Mouse (Mus musculus) limb, embryonic 14.5 days (tissue): Measurements from ENCODE around the gene E130309D02Rik. TPM values are rescaled to one million over a fixed set of nuclear protein-coding genes. Genes with fewer than 3 reads are reported as not detected.

ENCODE experiments used
- ATAC-seq: fragments of 200-750 bp; cut with Nextera tagmentation; 2 replicates; pipeline ENCODE4 v1.8.0; 2017; ENCODE audit warnings: low read depth, moderate number of reproducible peaks, moderate TSS enrichment; ENCODE audit not compliant: low FRiP score
- DNase-seq: peaks from one replicate; pipeline ENCODE4 v3.0.0-alpha.2; 2015; ENCODE audit warnings: low spot score
- H3K27ac ChIP-seq: fragments of 300-500 bp; sonication (generic); replicated peaks from 2 replicates; pipeline ENCODE4 v1.5.1; 2014; ENCODE audit warnings: low read depth, mild to moderate bottlenecking, low read length, moderate library complexity, mixed read lengths
- H3K27me3 ChIP-seq: fragments of 300-500 bp; sonication (generic); 2 replicates; pipeline ENCODE4 v1.6.1; 2014; ENCODE audit warnings: low read length, mixed read lengths; ENCODE audit not compliant: control insufficient read depth, insufficient read depth
- H3K36me3 ChIP-seq: fragments of 300-500 bp; sonication (generic); 2 replicates; pipeline ENCODE4 v1.6.1; 2014; ENCODE audit warnings: mild to moderate bottlenecking, low read length, moderate library complexity, mixed read lengths; ENCODE audit not compliant: control insufficient read depth, insufficient read depth
- H3K4me1 ChIP-seq: fragments of 300-500 bp; sonication (generic); 2 replicates; pipeline ENCODE4 v1.6.1; 2014; ENCODE audit warnings: antibody characterized with exemption, low read length, mixed read lengths; ENCODE audit not compliant: control insufficient read depth, insufficient read depth
- H3K4me2 ChIP-seq: fragments of 300-500 bp; sonication (generic); replicated peaks from 2 replicates; pipeline ENCODE4 v1.6.1; 2014; ENCODE audit warnings: low read depth, mild to moderate bottlenecking, low read length, moderate library complexity; ENCODE audit not compliant: severe bottlenecking
- H3K4me3 ChIP-seq: fragments of 300-500 bp; sonication (generic); replicated peaks from 2 replicates; pipeline ENCODE4 v1.5.1; 2014; ENCODE audit warnings: low read length
- H3K9ac ChIP-seq: fragments of 300-500 bp; sonication (generic); 2 replicates; pipeline ENCODE4 v1.6.1; 2014; ENCODE audit warnings: mild to moderate bottlenecking, low read depth, low read length, moderate library complexity; ENCODE audit not compliant: severe bottlenecking
- H3K9me3 ChIP-seq: fragments of 300-500 bp; sonication (generic); 2 replicates; pipeline ENCODE4 v1.6.1; 2016; ENCODE audit warnings: low read length; ENCODE audit not compliant: control insufficient read depth
- POLR2A ChIP-seq: fragments of 200-500 bp; IDR thresholded peaks from 2 replicates; pipeline ENCODE4 v1.8.0; 2012; ENCODE audit warnings: inconsistent platforms, mild to moderate bottlenecking, moderate library complexity, borderline replicate concordance; ENCODE audit not compliant: insufficient read depth, insufficient read length; ENCODE audit errors: extremely low read depth
- WGBS: fragments of 180-500 bp; shearing (Covaris S2); extraction: QIAGEN DNeasy Blood & Tissue Kit; methylation state at CpG from one replicate; pipeline ENCODE4 v1.1.7; 2014; 5-methylcytosine and 5-hydroxymethylcytosine counted together
- polyA plus RNA-seq, 2 experiments: library from polyadenylated mRNA; depleted of rRNA in 1 of 2; stranded (reverse) in 1 of 2; unstranded in 1 of 2; fragments of >200 nt; fragmentation: Nextera tagmentation in 1 of 2; extraction: Ambion mirVana in 1 of 2; gene quantifications; 2 replicates each; pipeline versions ENCODE4 v1.2.1 to v1.2.3; 2012 to 2014

Gene E130309D02Rik
- polyA plus RNA-seq, 2 experiments, result 25.2 to 29.2 TPM

- no peak overlapping the region for H3K4me2 ChIP-seq
- H3K27ac ChIP-seq, result no peak overlapping the region
- peaks cover 67% of the 10 kb centered on the region for H3K27me3 ChIP-seq
- no peak for TF ChIP-seq POLR2A
- peaks cover 69% of the 10 kb centered on the region for H3K36me3 ChIP-seq
- 32% methylated on average over 16 of the region's 24 CpGs for WGBS
- peaks cover 13% of the 10 kb centered on the region for H3K4me1 ChIP-seq
- peak overlapping the region; percentile 41; the same call in 1 of the 2 replicates for H3K4me3 ChIP-seq
- H3K9me3 ChIP-seq, result no peaks in the 10 kb centered on the region
- ATAC-seq (no peak), DNase-seq (no peak)
- no peak overlapping the region for H3K9ac ChIP-seq
These were observed 60.0 kb downstream of the E130309D02Rik start for GRCm38 (mm10) chr5:143255131-143255519.

- H3K36me3 ChIP-seq, result peaks cover 72% of the 10 kb centered on the region
- no peak for DNase-seq
These were observed 60.6 kb downstream of the E130309D02Rik start for GRCm38 (mm10) chr5:143254487-143255130.

DNA sequence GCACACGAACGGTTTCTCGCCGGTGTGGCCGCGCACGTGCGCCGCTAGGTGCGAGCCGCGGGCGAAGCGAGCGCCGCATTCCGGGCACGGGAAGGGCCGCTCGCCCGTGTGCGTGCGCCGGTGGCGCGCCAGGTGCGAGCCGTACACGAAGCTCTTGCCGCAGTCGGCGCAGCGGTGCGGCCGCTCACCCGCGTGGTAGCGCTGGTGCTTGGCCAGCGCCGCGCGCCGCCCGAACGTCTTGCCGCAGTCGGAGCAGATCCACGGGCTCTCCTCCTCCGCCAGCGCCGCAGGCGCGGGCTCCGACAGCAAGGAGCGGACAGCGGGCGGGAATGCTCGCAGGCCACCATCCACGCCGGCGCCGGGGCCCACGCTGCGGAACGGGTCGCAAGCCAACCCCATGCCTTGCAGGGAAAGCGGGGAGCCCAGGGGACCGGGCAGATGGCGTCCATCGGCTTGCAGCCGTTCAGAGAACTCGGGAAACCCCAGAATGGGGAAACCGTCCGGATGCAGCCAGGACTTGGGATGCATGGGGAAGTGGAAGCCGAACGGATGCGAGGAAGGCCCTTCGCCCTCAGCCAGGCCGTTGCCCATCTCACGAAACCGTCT lies 61.2 kb downstream of the E130309D02Rik start:
- ATAC-seq, result peak; percentile 35; the same call in 1 of the 2 replicates

More at GRCm38 (mm10) chr5:143254487-143255130, 60.6 kb downstream of the E130309D02Rik start:
- Histone ChIP-seq H3K27me3 (peaks cover 67% of the 10 kb centered on the region), H3K4me1 (peaks cover 13% of the 10 kb centered on the region), H3K4me2 (peak overlapping the region; percentile 77), H3K4me3 (peak overlapping the region; percentile 41), H3K9me3 (no peaks in the 10 kb centered on the region), H3K27ac (no peak overlapping the region), H3K9ac (no peak overlapping the region)
- WGBS, result 16% methylated on average over 62 of the region's 66 CpGs
- TF ChIP-seq POLR2A, result no peak
- no peak for ATAC-seq

DNA sequence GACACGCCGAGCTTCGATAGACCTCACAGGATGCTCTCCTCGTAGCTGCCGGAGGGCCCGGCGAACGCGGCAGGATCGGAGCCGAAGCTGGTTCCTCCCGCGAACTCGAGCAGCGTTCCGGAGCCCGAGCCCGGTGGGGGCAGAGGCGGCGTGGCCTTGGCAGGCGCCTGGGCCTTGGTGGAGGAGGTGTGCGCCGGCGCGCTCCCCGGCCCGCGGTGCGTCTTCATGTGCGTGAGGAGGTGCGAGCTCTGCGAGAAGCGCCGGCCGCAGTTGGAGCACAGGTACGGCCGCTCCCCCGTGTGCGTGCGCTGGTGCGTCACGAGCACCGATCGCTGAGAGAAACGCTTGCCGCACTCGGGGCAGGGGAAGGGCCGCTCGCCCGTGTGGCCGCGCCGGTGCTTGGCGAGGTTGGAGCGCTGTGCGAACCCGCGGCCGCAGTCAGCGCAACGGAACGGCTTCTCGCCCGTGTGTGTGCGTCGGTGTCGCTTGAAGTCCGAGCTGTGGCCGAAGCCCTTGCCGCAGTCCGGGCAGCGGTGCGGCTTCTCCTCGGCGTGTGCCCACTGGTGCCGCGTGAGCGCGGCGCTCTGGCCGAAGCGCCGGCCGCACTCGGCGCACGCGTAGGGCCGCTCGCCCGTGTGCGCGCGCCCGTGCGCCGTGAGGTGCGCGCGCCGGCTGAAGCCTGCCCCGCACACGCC lies 61.8 kb downstream of the E130309D02Rik start:
- Histone ChIP-seq H3K27ac (no peak overlapping the region), H3K27me3 (peaks cover 67% of the 10 kb centered on the region), H3K9me3 (no peaks in the 10 kb centered on the region), H3K4me2 (peak overlapping the region; percentile 77), H3K4me3 (peak overlapping the region; percentile 41), H3K36me3 (peaks cover 69% of the 10 kb centered on the region), H3K9ac (peak overlapping the region; percentile 38; the same call in 1 of the 2 replicates), H3K4me1 (peaks cover 13% of the 10 kb centered on the region)
- ATAC-seq, result peak; percentile 14; the same call in 1 of the 2 replicates
- DNase-seq, result no peak
- no peak for TF ChIP-seq POLR2A
- whole genome bisulfite sequencing, result 5% methylated on average over 83 of the region's 103 CpGs

More for the DNA sequence above, 61.2 kb downstream of the E130309D02Rik start:
- Histone ChIP-seq H3K27me3 (peaks cover 67% of the 10 kb centered on the region), H3K4me3 (peak overlapping the region; percentile 41), H3K4me2 (peak overlapping the region; percentile 77), H3K4me1 (peaks cover 13% of the 10 kb centered on the region), H3K9me3 (no peaks in the 10 kb centered on the region), H3K36me3 (peaks cover 72% of the 10 kb centered on the region), H3K9ac (peak overlapping the region; percentile 38; the same call in 1 of the 2 replicates), H3K27ac (no peak overlapping the region)
- TF ChIP-seq POLR2A, result no peak
- 4% methylated on average over 77 of the region's 81 CpGs for WGBS
- no peak for DNase-seq

DNA sequence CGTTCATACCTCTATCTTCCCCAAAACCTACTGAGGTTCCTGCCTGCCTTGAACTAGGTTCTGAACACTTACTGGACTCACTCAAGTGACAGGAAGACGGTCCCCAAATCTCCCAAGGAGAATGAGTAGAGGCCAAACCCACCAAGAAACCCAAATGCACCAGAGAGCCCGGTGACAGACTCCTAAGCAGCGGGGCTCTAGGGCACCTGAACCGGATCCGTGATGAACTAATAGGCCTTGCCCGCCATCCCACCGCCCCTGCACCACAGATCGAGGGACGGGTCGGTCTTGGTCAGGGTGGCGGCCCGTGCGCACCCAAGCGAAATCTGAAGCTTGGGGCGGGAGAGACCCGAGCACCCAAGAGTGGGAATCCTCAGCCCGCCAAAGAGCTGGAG lies 62.4 kb downstream of the E130309D02Rik start:
- DNase-seq (no peak), ATAC-seq (no peak)
- Histone ChIP-seq H3K4me2 (peak overlapping the region; percentile 77), H3K27me3 (peaks cover 63% of the 10 kb centered on the region), H3K4me3 (peak overlapping the region; percentile 41), H3K9ac (no peak overlapping the region), H3K36me3 (peaks cover 71% of the 10 kb centered on the region), H3K4me1 (peaks cover 13% of the 10 kb centered on the region), H3K27ac (no peak overlapping the region), H3K9me3 (no peaks in the 10 kb centered on the region)
- WGBS, result 23% methylated on average over 18 of the region's 18 CpGs
- no peak for TF ChIP-seq POLR2A
